In genomic region chr6:8416802-8417569, GRCm38 (mm10) we compare ENCODE assay signal across 16 mouse cellular contexts.
DNase-seq lines count a peak whose midpoint lies in the region; ATAC-seq and TF ChIP-seq lines count a peak whose summit lies in the region.
"Had no signal": no experiment of that assay in that cellular context is flagged by ENCODE, and none has a peak within 500 bp of the region (broad histone marks: within the 10 kb centered on the region; RNA-seq: fewer than 3 reads in every experiment).

No protein-coding gene starts in this region.

- H3K79me2 ChIP-seq in liver, adult 2 months (ENCODE audit: control insufficient read depth, insufficient read depth, low read length): no peaks in the 10 kb centered on the region

- H3K4me3 ChIP-seq in liver, adult 2 months (ENCODE audit: insufficient read depth, low read depth, low read length): no peak overlapping the region
- no peak overlapping the region for H3K4me3 ChIP-seq in embryonic facial prominence, embryonic 14.5 days (ENCODE audit: low read depth, low read length)
- H3K4me3 ChIP-seq: forebrain, embryonic 15.5 days; gastrocnemius, adult 2 months; liver, embryonic 13.5 days had no signal

- no peak for TF ChIP-seq POLR2A in liver, adult 2 months (IDR thresholded peaks at IDR 0.05; ENCODE audit: extremely low read depth, insufficient read depth, low read length)

- peak overlapping the region; percentile 25; the same call in 1 of the 2 replicates for H3K27ac ChIP-seq in liver, adult 2 months (replicated peaks; ENCODE audit: insufficient read depth, low read depth, low read length)
- H3K27ac ChIP-seq in embryonic facial prominence, embryonic 14.5 days (replicated peaks; ENCODE audit: low read depth, low read length): no peak overlapping the region; the same call in 1 of the 2 replicates
- H3K27ac ChIP-seq: forebrain, embryonic 15.5 days; gastrocnemius, adult 2 months; liver, embryonic 13.5 days had no signal

- no peaks in the 10 kb centered on the region for H3K36me3 ChIP-seq in liver, adult 2 months (ENCODE audit: control insufficient read depth, insufficient read depth, low read length)
- no peaks in the 10 kb centered on the region for H3K36me3 ChIP-seq in embryonic facial prominence, embryonic 14.5 days (ENCODE audit: control insufficient read depth, insufficient read depth, low read length)
- H3K36me3 ChIP-seq: forebrain, embryonic 15.5 days; liver, embryonic 13.5 days had no signal

- H3K4me1 ChIP-seq in liver, adult 2 months (ENCODE audit: control insufficient read depth, insufficient read depth, low read length): peaks cover 5% of the 10 kb centered on the region; the same call in 1 of the 2 replicates
- no peaks in the 10 kb centered on the region; the same call in 1 of the 2 replicates for H3K4me1 ChIP-seq in embryonic facial prominence, embryonic 14.5 days (ENCODE audit: control insufficient read depth, insufficient read depth, low read length)

- H3K9me3 ChIP-seq in embryonic facial prominence, embryonic 14.5 days (ENCODE audit: control insufficient read depth, low read length): no peaks in the 10 kb centered on the region
- H3K9me3 ChIP-seq: forebrain, embryonic 15.5 days; liver, embryonic 13.5 days had no signal

- no peak overlapping the region for H3K9ac ChIP-seq in liver, adult 2 months (ENCODE audit: low read depth, low read length)
- H3K9ac ChIP-seq in embryonic facial prominence, embryonic 14.5 days (ENCODE audit: low read depth, low read length): no peak overlapping the region
- H3K9ac ChIP-seq: forebrain, embryonic 15.5 days; liver, embryonic 13.5 days had no signal

- 38% methylated on average over 8 of the region's 8 CpGs for WGBS in liver, adult 2 months
- 60% methylated on average over 8 of the region's 8 CpGs for WGBS in embryonic facial prominence, embryonic 14.5 days

- ATAC-seq in embryonic facial prominence, embryonic 14.5 days (ENCODE audit: low read depth): peak; percentile 48; the same call in 1 of the 2 replicates
- ATAC-seq: forebrain, embryonic 15.5 days; inflammation-experienced regulatory T-cells, adult 6 months had no signal

- no peaks in the 10 kb centered on the region for H3K27me3 ChIP-seq in liver, adult 2 months (ENCODE audit: control insufficient read depth, insufficient read depth, low read length)
- H3K27me3 ChIP-seq in embryonic facial prominence, embryonic 14.5 days (replicated peaks; ENCODE audit: control insufficient read depth, insufficient read depth, low read length): no peaks in the 10 kb centered on the region
- H3K27me3 ChIP-seq: forebrain, embryonic 15.5 days; liver, embryonic 13.5 days had no signal

- TF ChIP-seq CTCF in liver, adult 2 months (IDR thresholded peaks at IDR 0.05; ENCODE audit: low read depth, low read length): no peak

- no peak overlapping the region for H3K4me2 ChIP-seq in embryonic facial prominence, embryonic 14.5 days (ENCODE audit: low read depth, low read length)
- H3K4me2 ChIP-seq: forebrain, embryonic 15.5 days; liver, embryonic 13.5 days; midbrain, embryonic 11.5 days had no signal

- peak; percentile 16 for DNase-seq in embryo, embryonic 11 days
- DNase-seq in embryo, embryonic 9.5 days (ENCODE audit: extremely low spot score): no peak
- peak; percentile 89 for DNase-seq in liver, adult 2 months (ENCODE audit: extremely low read depth, low read depth, low spot score)
- DNase-seq in liver: no peak
- peak; percentile 28 for DNase-seq in embryonic facial prominence, embryonic 14.5 days (ENCODE audit: low spot score)
- DNase-seq in mesoderm, embryonic 11.5 days (ENCODE audit: low read depth, low spot score): peak; percentile 20
- no peak for DNase-seq in left cerebral cortex, adult 8-10 months (ENCODE audit: low spot score in 2 of 2)
- DNase-seq in ovary, postnatal 14 days (ENCODE audit: low spot score): no peak
- DNase-seq: cerebellum, postnatal 14 days; gastrocnemius, adult 2 months; heart, adult 18-20 months; liver, embryonic 13.5 days; right cerebral cortex, postnatal 4 days had no signal

Comparison
In these comparisons a context has a peak if more than half of its experiments do, and no peak if none do; other contexts are left out.
1. DNase-seq: peak in embryo, embryonic 11 days (single experiment), liver, adult 2 months (single experiment), embryonic facial prominence, embryonic 14.5 days (single experiment) and mesoderm, embryonic 11.5 days (single experiment); none in embryo, embryonic 9.5 days (single experiment), liver (single experiment), left cerebral cortex, adult 8-10 months (0 of 2) and ovary, postnatal 14 days (single experiment).